Mouse (Mus musculus) erythroid progenitor cell, adult 5-6 weeks (primary cell): ENCODE measurements around the gene Abhd17a. TPM values are rescaled to one million over a fixed set of nuclear protein-coding genes. Genes with fewer than 3 reads are reported as not detected.
"Not testable (repeated sequence)": the region's sequence is repeated elsewhere in the genome, so short reads cannot be mapped to it uniquely, and the experiment has no call there.

ENCODE experiments used
- ATAC-seq: replicated peaks from 2 replicates; pipeline ENCODE4 v1.8.0; 2016; ENCODE audit warnings: moderate number of reproducible peaks, mild to moderate bottlenecking, moderate TSS enrichment, inconsistent platforms; ENCODE audit not compliant: poor library complexity, low FRiP score, severe bottlenecking
- total RNA-seq, 2 experiments: library from RNA; stranded (forward) in 1 of 2; stranded (reverse) in 1 of 2; fragments of 150-400 nt in 1 of 2; fragments of 186-747, 209-891 nt in 1 of 2; gene quantifications; 2 replicates each; pipeline versions ENCODE4 v1.2.3 to v1.2.4; 2015 to 2017; ENCODE audit warnings: low replicate concordance in 2 of 2

Abhd17a gene
- total RNA-seq, 2 experiments from 2014 or later: 5.5 to 49.0 TPM

- no peak for ATAC-seq
Observed at GRCm38 (mm10) chr10:80610116-80610785, 20.1 kb upstream of the Abhd17a start.

- ATAC-seq: no peak
Observed at GRCm38 (mm10) chr10:80609269-80609924, 19.3 kb upstream of the Abhd17a start.

- ATAC-seq: no peak
Observed at GRCm38 (mm10) chr10:80608435-80608834, 18.3 kb upstream of the Abhd17a start.

GRCm38 (mm10) chr10:80606737-80607350 is 16.7 kb upstream of the Abhd17a start:
- no peak for ATAC-seq

GRCm38 (mm10) chr10:80606306-80606705 is 16.2 kb upstream of the Abhd17a start:
- ATAC-seq: no peak

- not testable (repeated sequence) for ATAC-seq
Observed at GRCm38 (mm10) chr10:80605721-80606120, 15.6 kb upstream of the Abhd17a start, which contains the start of gene Gm49322. Gm49322 (plus strand) TSS chr10:80606021.

GRCm38 (mm10) chr10:80604988-80605387 is 14.8 kb upstream of the Abhd17a start:
- no peak for ATAC-seq

GRCm38 (mm10) chr10:80604001-80604509 is 13.9 kb upstream of the Abhd17a start:
- ATAC-seq: peak; percentile 83

- peak; percentile 1; the same call in 1 of the 2 replicates for ATAC-seq
Observed at GRCm38 (mm10) chr10:80603364-80603763, 13.2 kb upstream of the Abhd17a start.

GRCm38 (mm10) chr10:80602698-80603325 is 12.7 kb upstream of the Abhd17a start, which contains the start of the genes Scamp4 and Adat3:
Scamp4 (plus strand) TSS chr10:80602872.
Adat3 (plus strand) TSS chr10:80602880.
- ATAC-seq: peak; percentile 90

- ATAC-seq: no peak
Observed at GRCm38 (mm10) chr10:80596318-80596717, 6.2 kb upstream of the Abhd17a start.

GRCm38 (mm10) chr10:80589127-80589878 is 838 bp downstream of the Abhd17a start:
- ATAC-seq: 0 out of 2 replicates have a peak, but pooled peaks have one; percentile 3

GRCm38 (mm10) chr10:80587305-80587657 is 2.9 kb downstream of the Abhd17a start:
- no peak for ATAC-seq

GRCm38 (mm10) chr10:80586407-80587304 is 3.5 kb downstream of the Abhd17a start:
- no peak for ATAC-seq

- no peak for ATAC-seq
Observed at GRCm38 (mm10) chr10:80585581-80585980, 4.6 kb downstream of the Abhd17a start.

- no peak for ATAC-seq
Observed at GRCm38 (mm10) chr10:80584642-80585552, 5.2 kb downstream of the Abhd17a start.

GRCm38 (mm10) chr10:80584045-80584488 is 6.1 kb downstream of the Abhd17a start:
- ATAC-seq: no peak
